ENCODE assay signal across 8 mouse cellular contexts in the genomic region with DNA sequence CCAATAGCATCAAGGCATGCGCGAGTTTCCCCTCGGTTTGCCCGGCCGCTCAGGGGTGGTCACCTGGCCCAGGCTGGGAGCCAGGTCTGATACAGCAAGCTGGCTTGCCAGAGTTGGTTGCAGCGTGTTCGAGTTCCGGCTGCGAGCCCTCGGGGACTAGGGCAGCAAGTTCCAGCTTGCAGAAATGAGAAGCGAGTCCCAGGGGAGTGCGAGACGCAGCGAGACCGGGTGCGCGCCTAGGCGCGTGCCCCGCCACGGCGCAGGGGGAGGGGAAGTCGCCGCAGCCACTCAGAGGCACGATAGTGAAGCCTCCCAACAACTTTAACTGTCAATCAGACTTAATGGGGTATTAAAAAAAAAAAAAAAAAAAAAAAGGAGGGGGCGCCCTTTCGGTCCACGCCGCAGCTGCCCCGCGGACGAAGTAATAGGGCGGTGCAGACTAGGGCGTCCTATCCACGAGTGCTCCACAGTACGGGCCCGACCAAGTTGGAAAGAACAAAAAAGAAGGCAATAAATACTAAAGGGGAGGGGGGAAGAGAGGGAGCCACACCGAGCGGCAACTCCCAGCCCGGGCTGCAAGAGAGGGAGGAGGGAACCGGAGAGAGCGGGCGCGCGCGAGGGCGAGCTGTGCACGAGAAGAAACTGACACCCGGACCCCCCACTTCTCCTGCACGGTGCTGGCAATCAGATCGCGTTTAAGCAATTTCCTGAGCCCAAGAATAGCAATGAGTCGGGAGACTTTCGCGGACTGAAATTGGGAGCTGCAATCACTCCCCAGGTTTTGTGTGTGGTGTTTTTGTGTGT. TPM values are rescaled to one million over a fixed set of nuclear protein-coding genes. Genes with fewer than 3 reads are reported as not detected.
DNase-seq lines count a peak whose midpoint lies in the region; ATAC-seq and TF ChIP-seq lines count a peak whose summit lies in the region.

A gene (plus strand): TSS at position 695 of the 804 bp plus-strand sequence.

- no peaks in the 10 kb centered on the region for H3K9me3 ChIP-seq in hindbrain, postnatal 0 days (ENCODE audit: low read length)

- no peaks in the 10 kb centered on the region for H3K27me3 ChIP-seq in hindbrain, postnatal 0 days (ENCODE audit: insufficient read depth, low read length)

- no peak for TF ChIP-seq CTCF in cortical plate, adult 2 months (IDR thresholded peaks at IDR 0.05; ENCODE audit: extremely low read depth, insufficient read depth, low read length)
- no peak for TF ChIP-seq CTCF in hindbrain, postnatal 0 days (IDR thresholded peaks at IDR 0.05; ENCODE audit: low read depth)

- 1% methylated on average over 54 of the region's 55 CpGs for WGBS in hindbrain, postnatal 0 days

- peak within 1 kb of the TSS; percentile 68 for H3K4me3 ChIP-seq in cortical plate, adult 2 months (ENCODE audit: insufficient read depth, low read length)
- H3K4me3 ChIP-seq in hindbrain, postnatal 0 days (ENCODE audit: low read length) = peak within 1 kb of the TSS; percentile 63

- ATAC-seq in hindbrain, postnatal 0 days = peak; percentile 77
- peak; percentile 55 for ATAC-seq in megakaryocyte progenitor cell, adult 5-6 weeks (replicated peaks; ENCODE audit: poor library complexity)

- TF ChIP-seq POLR2A in cortical plate, adult 2 months (IDR thresholded peaks at IDR 0.05; ENCODE audit: extremely low read depth, insufficient read depth, low read length) = no peak

- H3K4me1 ChIP-seq in cortical plate, adult 2 months (ENCODE audit: control insufficient read depth, insufficient read depth, low read length) = peaks cover 3% of the 10 kb centered on the region; the same call in 1 of the 2 replicates
- peaks cover 9% of the 10 kb centered on the region; the same call in 1 of the 2 replicates for H3K4me1 ChIP-seq in hindbrain, postnatal 0 days (ENCODE audit: insufficient read depth, low read length)

- peak within 1 kb of the TSS; percentile 56 for H3K9ac ChIP-seq in hindbrain, postnatal 0 days (replicated peaks; ENCODE audit: low read length)

- intact Hi-C loops in left cerebral cortex, postnatal 10 days (cut with DNase I) = loop anchor here (5.0 to 10.0 kb wide), 4 partner anchors 82 to 312 kb away; no protein-coding TSS in a partner anchor

- H3K4me2 ChIP-seq in hindbrain, postnatal 0 days (ENCODE audit: low read depth, low read length) = peak within 1 kb of the TSS; percentile 96

- H3K36me3 ChIP-seq in hindbrain, postnatal 0 days (ENCODE audit: insufficient read depth, low read length) = no peaks in the 10 kb centered on the region

- peak within 1 kb of the TSS; percentile 71 for H3K27ac ChIP-seq in cortical plate, adult 2 months (ENCODE audit: insufficient read depth, low read length)
- peak within 1 kb of the TSS; percentile 68 for H3K27ac ChIP-seq in hindbrain, postnatal 0 days

- peak; percentile 87 for DNase-seq in ZHBTc4 (ENCODE audit: low read depth, low spot score)
- peak; percentile 81 to 85 for DNase-seq in gastrocnemius, adult 8-10 months (ENCODE audit: low spot score in 2 of 2)
- DNase-seq in hindbrain, postnatal 0 days (ENCODE audit: low spot score) = peak; percentile 81
- DNase-seq in left cerebral cortex, postnatal 10 days (ENCODE audit: extremely low spot score in 1 of 2, low spot score in 2 of 2) = peak; percentile 69 to 92
- DNase-seq in right cerebral cortex, postnatal 10 days (ENCODE audit: low spot score in 2 of 2) = peak; percentile 85
- DNase-seq in urinary bladder, postnatal 25 days (ENCODE audit: low spot score) = peak; percentile 86

RNA-seq across cellular contexts. Expression of the gene that starts here (rescaled TPM):
- polyA plus RNA-seq in cortical plate, adult 2 months (2012; rRNA removed) = 28.3 and 28.7 TPM in 2 replicates
- 10 to 100 TPM; 28.4 to 36.5 (median 35.2) TPM for total RNA-seq in gastrocnemius, adult 8-10 months (2022)
- total RNA-seq in hindbrain, postnatal 0 days (2014; rRNA removed) = 35.5 and 40.1 TPM in 2 replicates
- 51.8 and 59.8 TPM in 2 replicates for polyA plus RNA-seq in hindbrain, postnatal 0 days (2015; fragmentation: Nextera tagmentation; extraction: Ambion mirVana)
- total RNA-seq in left cerebral cortex, postnatal 10 days (2021) = 10 to 100 TPM; 16.0 to 16.6 TPM
- total RNA-seq in megakaryocyte progenitor cell, adult 5-6 weeks (2015) = 18.2 and 30.9 TPM in 2 replicates
- total RNA-seq in megakaryocyte progenitor cell, adult 5-6 weeks (2017) = 26.4 and 27.2 TPM in 2 replicates

Comparison
In these comparisons a context has a peak if more than half of its experiments do, and no peak if none do; other contexts are left out.
1. Peak in every context shown above with its lines: DNase-seq, ATAC-seq, H3K4me3 ChIP-seq and H3K27ac ChIP-seq.